Mouse (Mus musculus): ENCODE data around the gene Tlr13. TPM values are rescaled to one million over a fixed set of nuclear protein-coding genes. Genes with fewer than 3 reads are reported as not detected.
"Not testable (repeated sequence)": the region's sequence is repeated elsewhere in the genome, so short reads cannot be mapped to it uniquely, and the experiment has no call there.

Tlr13 gene
- total RNA-seq, 2 experiments from 2014 or later: 1.3 to 1.7 TPM

GRCm38 (mm10) chrX:106171853-106172154 lies 28.8 kb downstream of the Tlr13 start:
- intact Hi-C loops (cut with DNase I): loop anchor here (2.0 kb wide), 1 partner anchor 145 kb away; the partner anchor contains the start of gene Atp7a
- no peak for DNase-seq (ENCODE audit: low spot score in 2 of 2)

GRCm38 (mm10) chrX:106176331-106176730 lies 33.3 kb downstream of the Tlr13 start:
- intact Hi-C loops (cut with DNase I): no loop called here
- DNase-seq (ENCODE audit: low spot score in 2 of 2): no peak

GRCm38 (mm10) chrX:106184279-106184678 lies 41.3 kb downstream of the Tlr13 start:
- intact Hi-C loops (cut with DNase I): no loop called here
- no peak for DNase-seq (ENCODE audit: low spot score in 2 of 2)

- no peak for DNase-seq (ENCODE audit: low spot score in 2 of 2)
- intact Hi-C loops (cut with DNase I): no loop called here
Observed at GRCm38 (mm10) chrX:106185706-106186105, 42.7 kb downstream of the Tlr13 start.

GRCm38 (mm10) chrX:106186713-106187649 lies 44.0 kb downstream of the Tlr13 start, which contains the start of gene Pgk1:
Gene Pgk1, plus strand, starts transcription at chrX:106187100.
- intact Hi-C loops (cut with DNase I): no loop called here
- peak; percentile 92 to 94 for DNase-seq (ENCODE audit: low spot score in 2 of 2)

GRCm38 (mm10) chrX:106187737-106188136 lies 44.7 kb downstream of the Tlr13 start:
- DNase-seq (ENCODE audit: low spot score in 2 of 2): peak in 1 of 2 experiments; percentile 15
- intact Hi-C loops (cut with DNase I): no loop called here

GRCm38 (mm10) chrX:106189356-106189755 lies 46.4 kb downstream of the Tlr13 start:
- intact Hi-C loops (cut with DNase I): no loop called here

GRCm38 (mm10) chrX:106190091-106190490 lies 47.1 kb downstream of the Tlr13 start:
- intact Hi-C loops (cut with DNase I): no loop called here
- no peak for DNase-seq (ENCODE audit: low spot score in 2 of 2)

More at GRCm38 (mm10) chrX:106189356-106189755, 46.4 kb downstream of the Tlr13 start:
- no peak for DNase-seq (ENCODE audit: low spot score in 2 of 2)

GRCm38 (mm10) chrX:106194361-106194760 lies 51.4 kb downstream of the Tlr13 start:
- intact Hi-C loops (cut with DNase I); DNase-seq (ENCODE audit: low spot score in 2 of 2): not testable (repeated sequence)

- DNase-seq (ENCODE audit: low spot score in 2 of 2): no peak
- intact Hi-C loops (cut with DNase I): no loop called here
Observed at GRCm38 (mm10) chrX:106197308-106197707, 54.3 kb downstream of the Tlr13 start.

GRCm38 (mm10) chrX:106198904-106199303 lies 55.9 kb downstream of the Tlr13 start:
- intact Hi-C loops (cut with DNase I): no loop called here
- DNase-seq (ENCODE audit: low spot score in 2 of 2): peak in 1 of 2 experiments; percentile 24

- intact Hi-C loops (cut with DNase I): no loop called here
Observed at GRCm38 (mm10) chrX:106209100-106209499, 66.1 kb downstream of the Tlr13 start.

More at GRCm38 (mm10) chrX:106209100-106209499, 66.1 kb downstream of the Tlr13 start:
- DNase-seq (ENCODE audit: low spot score in 2 of 2): no peak

Other genes starting within 250 kb of the Tlr13 start
- 100 to 1,000 TPM; 190 to 194 TPM for gene Atrx, start 213.8 kb upstream of the Tlr13 start, total RNA-seq (2021)
- gene Magt1, start 131.3 kb upstream of the Tlr13 start, total RNA-seq (2021): 10 to 100 TPM; 13.5 to 16.0 TPM
- gene Cox7b, start 127.5 kb upstream of the Tlr13 start, total RNA-seq (2021): 100 to 1,000 TPM; 373 to 414 TPM
- 1 to 10 TPM; 7.1 to 9.3 TPM for gene Atp7a, start 115.9 kb upstream of the Tlr13 start, total RNA-seq (2021)
- 100 to 1,000 TPM; 408 to 434 TPM for gene Pgk1, start 43.9 kb downstream of the Tlr13 start, total RNA-seq (2021)
- gene Taf9b, start 78.0 kb downstream of the Tlr13 start, total RNA-seq (2021): 10 to 100 TPM; 23.0 to 25.9 TPM
- not detected for gene Fnd3c2, start 112.2 kb downstream of the Tlr13 start, total RNA-seq (2021)

All from left cerebral cortex, postnatal 14 days (tissue).